Mouse (Mus musculus): Measurements from ENCODE around the gene Hydin.
"Not testable (repeated sequence)": the region's sequence is repeated elsewhere in the genome, so short reads cannot be mapped to it uniquely, and the experiment has no call there.

Hydin gene

GRCm38 (mm10) chr8:110522985-110523384 lies 256.2 kb downstream of the Hydin start:
- DNase-seq (ENCODE audit: low spot score), result no peak

DNA sequence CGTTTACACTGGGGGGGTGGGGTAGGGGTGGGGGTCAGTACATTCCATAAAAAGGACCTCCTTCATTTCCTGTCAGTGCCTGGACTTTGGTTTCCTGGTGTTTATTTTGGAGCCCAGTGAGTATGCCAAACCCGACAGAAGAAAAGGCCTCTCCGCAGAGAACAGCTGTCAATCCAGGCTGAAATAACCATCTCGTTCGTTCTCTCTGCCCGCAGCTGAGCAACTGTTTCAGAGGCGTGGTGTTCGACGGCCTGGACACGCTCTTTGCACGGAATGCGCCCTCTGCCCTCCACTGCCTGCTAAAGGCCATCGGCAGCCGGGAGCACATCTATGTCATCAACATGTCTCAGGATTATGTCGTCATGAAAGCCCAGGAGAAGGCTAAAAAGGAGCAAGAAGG lies 258.5 kb downstream of the Hydin start:
- DNase-seq (ENCODE audit: low spot score), result no peak

GRCm38 (mm10) chr8:110530008-110530762 lies 263.4 kb downstream of the Hydin start:
- DNase-seq (ENCODE audit: low spot score), result no peak

DNA sequence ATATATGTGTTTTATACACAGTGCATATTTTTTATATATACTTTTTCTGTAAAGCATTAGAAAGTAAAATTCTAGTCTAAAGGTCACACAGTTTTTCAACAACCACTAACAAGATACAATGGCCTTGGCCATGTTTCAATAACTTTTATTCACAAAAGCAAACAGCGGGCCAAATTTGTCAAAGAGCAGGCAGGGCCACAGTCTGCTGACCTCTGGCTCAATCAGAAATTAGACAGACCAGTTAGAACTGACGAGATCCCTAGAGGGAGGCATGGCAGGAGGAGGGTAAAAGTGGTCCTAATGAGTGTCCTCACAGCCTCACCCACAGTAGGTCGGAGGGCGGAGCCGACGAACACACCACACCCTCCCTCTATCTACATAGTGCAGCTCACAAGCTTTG lies 267.0 kb downstream of the Hydin start:
- DNase-seq (ENCODE audit: low spot score), result no peak

DNA sequence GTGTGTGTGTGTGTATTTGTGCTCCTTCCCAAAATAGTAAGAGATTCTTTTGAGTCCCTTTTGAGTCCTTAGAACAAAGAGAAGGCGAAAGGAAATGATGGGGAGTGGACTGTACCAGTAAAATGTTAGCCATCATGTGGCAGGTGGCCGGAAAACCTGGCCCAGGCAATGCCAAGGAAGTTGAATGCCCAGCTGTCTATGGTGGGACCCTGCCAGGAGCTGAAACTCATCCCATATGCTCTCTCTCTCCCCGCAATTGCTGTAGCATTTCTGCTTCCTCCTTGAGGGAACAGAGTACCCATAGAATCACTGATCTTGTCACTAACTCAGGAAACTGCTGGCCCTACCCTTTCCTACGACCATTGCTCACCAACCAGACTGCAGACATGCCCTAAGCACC lies 271.1 kb downstream of the Hydin start:
- no peak for DNase-seq (ENCODE audit: low spot score)

GRCm38 (mm10) chr8:110550343-110550742 lies 283.6 kb downstream of the Hydin start:
- no peak for DNase-seq (ENCODE audit: low spot score)

GRCm38 (mm10) chr8:110552111-110552510 lies 285.3 kb downstream of the Hydin start:
- not testable (repeated sequence) for DNase-seq (ENCODE audit: low spot score)

DNA sequence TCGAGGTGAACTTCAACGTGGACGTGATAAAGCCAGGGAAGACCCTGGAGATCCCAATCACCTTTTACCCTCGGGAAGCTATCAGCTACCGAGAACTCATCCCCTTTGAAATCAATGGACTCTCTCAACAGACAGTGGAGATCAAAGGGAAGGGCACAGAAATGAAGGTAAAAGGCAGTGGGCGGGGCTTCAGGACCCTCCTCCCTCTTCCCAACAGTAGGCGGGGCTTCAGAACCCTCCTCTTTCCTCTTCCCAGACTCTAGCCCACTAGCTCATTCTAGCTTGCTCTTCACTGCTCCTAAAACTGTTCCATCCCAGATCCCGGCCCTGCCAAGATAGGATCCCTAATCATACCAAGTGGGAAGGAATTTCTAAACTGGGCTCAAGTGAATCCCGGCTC lies 325.9 kb downstream of the Hydin start:
- DNase-seq (ENCODE audit: low spot score), result no peak

DNA sequence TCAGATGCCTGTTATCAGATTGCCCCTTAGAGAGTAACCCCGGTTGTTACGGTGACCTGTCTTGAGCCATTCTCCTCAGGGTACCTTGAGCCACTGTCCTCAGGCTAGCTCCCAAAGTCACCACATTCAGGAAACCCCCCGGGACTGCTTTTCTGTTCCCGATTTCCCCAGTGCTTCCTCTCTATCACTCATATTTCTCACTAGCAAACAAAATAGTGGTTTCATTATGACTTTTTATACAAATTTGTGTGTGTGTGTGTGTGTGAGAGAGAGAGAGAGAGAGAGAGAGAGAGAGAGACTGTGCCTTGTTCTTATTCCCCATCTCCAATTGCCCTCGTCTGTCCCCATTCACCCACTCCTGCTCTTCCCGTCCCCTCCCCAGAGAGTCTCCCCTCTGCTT lies 327.4 kb downstream of the Hydin start:
- no peak for DNase-seq (ENCODE audit: low spot score)

DNA sequence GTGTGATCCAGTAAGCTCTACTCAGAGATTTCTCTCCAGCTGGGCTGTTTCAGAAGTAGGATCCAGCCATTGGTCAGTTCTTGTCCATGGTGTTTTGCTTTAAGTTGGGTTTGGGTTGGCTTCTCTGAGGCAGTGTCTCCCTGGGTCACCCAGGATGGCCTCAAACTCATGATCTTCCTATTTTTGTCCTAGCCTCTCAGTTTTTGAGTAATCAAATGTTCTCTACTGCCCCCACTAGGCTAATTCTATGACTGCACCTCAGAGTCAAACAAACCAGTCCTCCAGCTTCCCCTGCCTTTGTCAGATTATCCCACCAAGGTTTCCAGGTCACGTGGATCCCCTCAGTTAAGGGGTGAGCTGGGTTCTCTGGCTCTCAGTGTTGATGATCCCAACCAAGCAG lies 337.8 kb downstream of the Hydin start:
- DNase-seq (ENCODE audit: low spot score), result peak; percentile 79

DNA sequence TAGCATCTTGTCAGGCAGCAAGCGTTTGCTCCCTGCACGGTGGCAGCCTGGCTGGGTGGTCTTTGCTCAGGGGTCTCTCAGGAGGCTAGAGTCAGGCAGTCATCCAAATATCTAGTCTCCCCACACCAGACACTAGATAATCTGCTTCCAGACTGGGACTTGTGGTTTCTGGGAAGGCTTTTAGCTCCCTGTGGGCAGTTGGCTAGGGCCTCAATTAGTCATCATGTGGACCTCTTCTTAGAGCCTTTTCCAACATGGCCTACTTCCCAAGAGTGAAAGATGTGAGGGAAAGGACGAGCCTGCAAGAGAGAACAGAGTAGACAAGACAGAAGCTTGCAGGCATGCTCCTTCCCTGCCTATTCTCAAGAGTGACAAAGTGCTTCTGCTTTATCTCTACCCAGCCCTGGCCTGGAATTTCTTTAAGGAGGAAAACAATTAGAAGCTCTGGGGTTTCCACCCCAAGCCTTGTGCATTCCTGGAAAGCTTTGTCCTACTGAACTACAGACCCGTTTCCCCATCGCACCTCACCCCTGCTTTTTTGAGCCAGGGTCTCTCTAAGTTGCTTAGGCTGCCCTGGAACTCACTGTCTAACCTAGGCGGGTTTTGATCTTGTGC lies 338.7 kb downstream of the Hydin start:
- DNase-seq (ENCODE audit: low spot score), result no peak

DNA sequence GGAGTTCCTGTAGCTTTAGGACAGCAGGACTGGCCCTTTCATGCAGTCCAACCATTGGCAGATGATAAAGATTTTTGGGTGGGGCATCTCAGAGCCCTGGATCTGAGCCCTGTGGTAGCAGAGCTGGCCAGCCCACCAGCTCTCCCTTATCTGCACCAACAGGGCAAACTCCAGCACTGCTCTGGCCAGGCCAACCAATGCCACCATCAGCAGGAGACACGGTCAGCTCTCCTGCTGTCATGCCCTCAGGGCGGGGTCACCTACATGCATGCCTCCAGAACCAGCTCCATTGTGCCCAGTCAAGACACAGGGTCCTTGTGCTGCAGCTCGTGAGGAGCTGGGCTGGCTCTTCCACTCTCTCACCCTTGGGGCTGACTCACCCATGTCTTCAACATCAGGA lies 349.0 kb downstream of the Hydin start:
- DNase-seq (ENCODE audit: low spot score), result no peak

DNA sequence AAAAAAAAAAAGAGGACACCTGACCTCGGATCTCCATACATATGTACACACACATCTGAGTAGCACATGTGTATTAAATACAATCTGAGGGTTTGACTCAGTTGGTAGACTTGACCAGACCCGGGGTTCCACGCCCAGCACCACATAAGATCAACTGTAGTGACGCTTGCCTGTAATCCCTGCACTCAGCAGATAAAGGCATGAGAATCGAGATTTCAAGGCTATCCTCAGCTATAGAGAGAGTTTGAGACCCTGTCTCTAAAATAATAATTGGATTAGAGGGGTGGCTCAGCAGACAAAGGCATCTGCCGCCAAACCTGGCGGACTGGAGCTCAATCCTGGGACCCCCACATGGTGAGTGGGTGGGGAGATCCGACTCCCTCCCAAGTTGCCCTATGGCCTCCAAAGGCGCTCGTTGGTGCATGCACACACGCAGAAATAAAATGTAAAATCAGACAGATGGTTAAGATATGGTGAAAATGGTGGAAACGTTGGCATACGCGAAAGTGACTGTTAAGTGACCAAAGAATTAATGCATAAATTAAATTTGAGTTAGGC lies 351.1 kb downstream of the Hydin start:
- DNase-seq (ENCODE audit: low spot score), result peak; percentile 28

DNA sequence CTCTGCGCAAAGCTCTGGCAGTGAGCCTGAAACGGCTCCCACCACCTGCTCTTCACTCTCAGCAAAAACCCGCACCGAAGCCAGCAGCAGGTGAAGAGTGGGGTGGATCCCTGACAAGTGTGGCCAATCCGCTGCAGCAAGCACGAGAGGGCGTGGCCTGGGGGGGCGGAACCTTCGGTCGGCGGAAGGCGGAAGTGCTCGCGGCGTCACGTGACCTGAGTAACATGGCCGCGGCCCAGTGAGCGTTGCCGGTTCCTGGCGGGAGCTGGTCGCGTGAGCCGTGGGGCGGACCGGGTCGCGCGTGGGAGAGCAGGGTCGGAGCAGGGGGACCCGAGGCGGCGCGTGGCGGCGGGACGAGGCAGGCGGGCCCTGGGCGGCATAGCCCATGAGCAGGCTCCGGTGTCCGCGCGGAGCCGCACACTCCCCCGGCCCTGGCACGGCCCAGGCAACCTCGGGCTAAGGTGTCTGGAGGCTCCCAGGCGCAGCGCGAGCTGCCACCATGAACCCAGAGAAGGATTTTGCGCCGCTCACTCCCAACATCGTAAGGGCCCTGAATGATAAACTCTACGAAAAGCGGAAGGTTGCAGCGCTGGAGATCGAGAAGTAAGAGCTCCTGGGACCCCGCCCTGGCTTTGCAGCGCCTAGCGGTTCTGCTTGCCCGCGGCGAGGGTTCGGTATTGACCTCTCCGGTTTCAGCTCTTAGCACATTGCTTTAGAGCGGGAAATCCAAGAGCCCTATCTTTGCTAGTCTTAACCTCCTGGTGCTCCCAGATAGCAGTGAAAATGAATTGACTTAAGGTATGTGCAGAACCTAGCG lies 351.8 kb downstream of the Hydin start, which contains the start of gene Vac14:
Gene Vac14, plus strand, starts transcription at position 195 of the 817 bp plus-strand sequence.
- peak; percentile 99 for DNase-seq (ENCODE audit: low spot score)

- no peak for DNase-seq (ENCODE audit: low spot score)
Measured at GRCm38 (mm10) chr8:110619208-110619574, 352.4 kb downstream of the Hydin start.

DNA sequence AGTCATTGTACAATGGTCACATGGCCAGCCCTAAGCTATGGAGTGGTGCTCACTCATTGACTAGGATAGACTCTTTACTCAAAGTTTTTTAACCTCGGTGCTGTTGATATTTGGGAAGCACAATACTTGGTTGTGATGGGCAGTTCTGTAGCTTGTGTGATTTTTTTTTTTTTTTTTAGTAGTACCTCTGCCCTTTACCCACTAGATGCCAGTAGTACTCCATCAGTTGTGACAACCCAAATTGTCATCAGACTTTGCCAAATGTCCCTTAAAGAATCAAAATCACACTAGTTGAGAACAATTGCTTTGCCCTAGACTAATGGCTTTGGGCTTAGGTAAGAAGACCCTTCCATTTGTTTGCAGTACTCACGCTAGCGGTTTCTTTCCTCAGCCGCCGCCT lies 353.1 kb downstream of the Hydin start:
- peak; percentile 13 for DNase-seq (ENCODE audit: low spot score)

DNA sequence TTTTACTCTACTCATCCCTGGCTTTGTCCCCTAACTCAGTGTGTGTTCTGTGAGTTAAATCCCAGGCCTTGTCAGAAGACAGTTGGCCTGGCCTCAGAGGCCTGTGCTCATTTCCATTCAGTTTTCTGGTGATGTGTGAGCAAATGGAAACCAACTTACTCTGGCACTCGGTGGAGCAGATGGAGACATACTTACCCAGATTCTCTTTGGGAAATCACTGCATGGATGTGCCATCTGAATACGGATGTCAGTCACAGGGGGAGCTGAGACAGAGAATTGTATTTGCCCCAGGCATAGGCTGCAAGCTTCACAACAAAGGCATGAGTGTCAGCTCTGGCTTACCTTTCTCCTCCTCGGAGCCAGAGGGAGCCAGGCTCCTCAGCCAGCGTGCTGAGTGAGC lies 359.7 kb downstream of the Hydin start:
- DNase-seq (ENCODE audit: low spot score), result no peak

GRCm38 (mm10) chr8:110629245-110630063 lies 362.7 kb downstream of the Hydin start:
- DNase-seq (ENCODE audit: low spot score), result peak; percentile 80

GRCm38 (mm10) chr8:110630079-110630478 lies 363.3 kb downstream of the Hydin start:
- no peak for DNase-seq (ENCODE audit: low spot score)

DNA sequence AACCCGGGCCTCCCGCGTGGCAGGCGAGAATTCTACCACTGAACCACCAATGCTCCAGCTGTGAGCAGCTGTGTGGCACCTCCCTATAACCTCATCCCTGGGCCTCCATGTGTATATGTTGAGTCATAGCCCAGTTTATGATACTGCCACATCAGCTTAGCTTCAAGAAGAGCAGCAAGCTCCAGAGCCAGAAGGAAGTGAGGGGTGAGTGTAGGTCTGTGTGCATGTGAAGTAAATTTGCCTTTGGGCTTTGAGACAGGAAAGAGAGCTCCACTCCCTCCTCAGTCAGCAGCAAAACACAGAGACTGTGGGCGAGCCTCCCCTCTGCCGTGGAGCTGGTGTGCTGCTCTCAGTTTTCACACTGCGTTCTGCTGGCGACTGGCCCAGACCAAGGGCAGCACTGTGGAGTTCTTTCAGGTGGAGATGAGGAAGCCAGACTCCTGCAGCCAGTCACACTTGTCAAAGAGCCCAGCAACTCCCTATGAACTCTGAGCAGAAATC lies 363.8 kb downstream of the Hydin start:
- no peak for DNase-seq (ENCODE audit: low spot score)

- DNase-seq (ENCODE audit: low spot score), result no peak
Measured at GRCm38 (mm10) chr8:110631201-110631600, 364.4 kb downstream of the Hydin start.

DNA sequence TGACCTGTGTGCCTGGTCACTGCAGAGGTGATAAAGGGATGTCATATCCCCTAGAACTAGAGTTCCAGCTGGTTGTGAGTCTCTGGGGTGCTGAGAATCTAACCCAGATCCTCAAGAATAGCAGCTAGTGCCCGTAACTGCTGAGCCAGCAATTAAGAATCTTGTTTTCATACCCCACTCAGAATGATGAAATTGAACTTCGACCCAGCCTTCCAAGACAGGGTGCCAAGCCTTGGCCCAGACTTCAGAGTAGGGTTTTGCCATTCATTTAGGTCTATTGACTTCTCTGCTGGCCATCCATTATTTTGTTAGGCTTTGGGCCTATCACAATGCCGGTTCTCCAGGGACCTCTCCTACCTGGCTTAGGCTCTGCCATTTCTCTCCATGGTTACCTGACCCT lies 367.0 kb downstream of the Hydin start:
- no peak for DNase-seq (ENCODE audit: low spot score)
